Mouse (Mus musculus) forebrain, embryonic 13.5 days (tissue): ENCODE data around the gene Ints1. TPM values are rescaled to one million over a fixed set of nuclear protein-coding genes. Genes with fewer than 3 reads are reported as not detected.

ENCODE experiments used
- ATAC-seq: fragments of 200-750 bp; cut with Nextera tagmentation; 2 replicates; pipeline ENCODE4 v1.8.0; 2017
- H3K27ac ChIP-seq: fragments of 300-500 bp; sonication (generic); 2 replicates; pipeline ENCODE4 v1.5.1; 2015; ENCODE audit warnings: inconsistent platforms, mild to moderate bottlenecking, moderate library complexity
- H3K27me3 ChIP-seq: fragments of 300-500 bp; sonication (generic); 2 replicates; pipeline ENCODE4 v1.6.1; 2015; ENCODE audit warnings: mild to moderate bottlenecking, inconsistent platforms
- H3K36me3 ChIP-seq: fragments of 300-500 bp; sonication (generic); 2 replicates; pipeline ENCODE4 v1.6.1; 2015; ENCODE audit warnings: mild to moderate bottlenecking, inconsistent platforms; ENCODE audit not compliant: poor library complexity, severe bottlenecking
- H3K4me1 ChIP-seq: fragments of 300-500 bp; sonication (generic); 2 replicates; pipeline ENCODE4 v1.6.1; 2015; ENCODE audit warnings: inconsistent platforms
- H3K4me2 ChIP-seq: fragments of 300-500 bp; sonication (generic); 2 replicates; pipeline ENCODE4 v1.6.1; 2015; ENCODE audit warnings: inconsistent platforms, mild to moderate bottlenecking, moderate library complexity
- H3K4me3 ChIP-seq: fragments of 300-500 bp; sonication (generic); 2 replicates; pipeline ENCODE4 v1.5.1; 2015; ENCODE audit warnings: mild to moderate bottlenecking, inconsistent platforms
- H3K9ac ChIP-seq: fragments of 300-500 bp; sonication (generic); 2 replicates; pipeline ENCODE4 v1.6.1; 2015; ENCODE audit warnings: mild to moderate bottlenecking, inconsistent platforms
- H3K9me3 ChIP-seq: fragments of 300-500 bp; sonication (generic); replicated peaks from 2 replicates; pipeline ENCODE4 v1.6.1; 2016; ENCODE audit warnings: inconsistent platforms
- WGBS: fragments of 180-500 bp; shearing (Covaris S2); methylation state at CpG from one replicate; pipeline ENCODE4 v1.1.7; 2015; 5-methylcytosine and 5-hydroxymethylcytosine counted together
- polyA plus RNA-seq: library from polyadenylated mRNA; unstranded; fragments of >200 nt; fragmentation: Nextera tagmentation; extraction: Ambion mirVana; gene quantifications from 2 replicates; pipeline ENCODE4 v1.2.1, GENCODE M21; 2015

Gene Ints1
- polyA plus RNA-seq, 1 experiment from 2014 or later = 23.5 TPM

DNA sequence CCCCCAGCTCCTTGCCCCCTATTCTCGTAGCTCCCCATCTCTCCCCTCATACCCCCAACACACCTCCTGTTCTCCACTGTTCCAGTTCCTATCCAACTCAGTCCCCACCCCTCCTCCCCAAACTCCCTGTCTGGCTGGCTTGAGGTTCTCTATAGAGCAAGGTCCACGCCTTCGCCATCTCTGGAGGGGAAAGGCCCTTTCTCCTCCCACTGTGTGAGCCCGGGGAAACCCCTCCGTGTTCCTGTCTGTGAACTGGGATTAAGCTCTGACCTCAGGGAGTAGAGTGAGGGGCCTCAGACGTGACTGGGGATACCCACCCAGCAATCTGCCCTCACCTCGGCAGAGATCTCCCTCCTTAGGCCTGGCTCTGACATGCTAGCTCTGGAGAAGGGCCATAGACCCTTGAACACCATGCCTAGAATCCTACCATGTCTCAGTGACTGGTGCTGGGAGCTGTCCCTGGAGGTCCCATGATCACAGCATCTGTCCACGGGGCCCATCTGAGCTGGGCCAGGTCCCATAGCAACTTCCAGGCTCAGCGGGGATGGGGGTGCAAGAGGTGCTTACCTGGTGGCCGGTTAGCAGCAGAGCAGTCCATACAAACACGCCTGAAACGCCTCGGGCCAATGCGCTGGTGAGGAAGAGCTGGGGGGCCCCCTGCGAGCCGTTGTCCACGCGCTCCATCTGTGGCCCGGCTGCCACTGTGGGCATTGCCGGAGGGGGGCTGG is 37.1 kb upstream of the Ints1 start:
- no peaks in the 10 kb centered on the region for H3K36me3 ChIP-seq
- H3K9ac ChIP-seq = no peak overlapping the region
- no peak overlapping the region for H3K4me2 ChIP-seq
- no peak overlapping the region for H3K27ac ChIP-seq
- peaks cover 33% of the 10 kb centered on the region for H3K27me3 ChIP-seq
- H3K4me3 ChIP-seq = no peak overlapping the region
- no peak for ATAC-seq
- WGBS = 71% methylated on average over 20 of the region's 20 CpGs
- no peaks in the 10 kb centered on the region for H3K4me1 ChIP-seq
- peaks cover 3% of the 10 kb centered on the region; the same call in 1 of the 2 replicates for H3K9me3 ChIP-seq

DNA sequence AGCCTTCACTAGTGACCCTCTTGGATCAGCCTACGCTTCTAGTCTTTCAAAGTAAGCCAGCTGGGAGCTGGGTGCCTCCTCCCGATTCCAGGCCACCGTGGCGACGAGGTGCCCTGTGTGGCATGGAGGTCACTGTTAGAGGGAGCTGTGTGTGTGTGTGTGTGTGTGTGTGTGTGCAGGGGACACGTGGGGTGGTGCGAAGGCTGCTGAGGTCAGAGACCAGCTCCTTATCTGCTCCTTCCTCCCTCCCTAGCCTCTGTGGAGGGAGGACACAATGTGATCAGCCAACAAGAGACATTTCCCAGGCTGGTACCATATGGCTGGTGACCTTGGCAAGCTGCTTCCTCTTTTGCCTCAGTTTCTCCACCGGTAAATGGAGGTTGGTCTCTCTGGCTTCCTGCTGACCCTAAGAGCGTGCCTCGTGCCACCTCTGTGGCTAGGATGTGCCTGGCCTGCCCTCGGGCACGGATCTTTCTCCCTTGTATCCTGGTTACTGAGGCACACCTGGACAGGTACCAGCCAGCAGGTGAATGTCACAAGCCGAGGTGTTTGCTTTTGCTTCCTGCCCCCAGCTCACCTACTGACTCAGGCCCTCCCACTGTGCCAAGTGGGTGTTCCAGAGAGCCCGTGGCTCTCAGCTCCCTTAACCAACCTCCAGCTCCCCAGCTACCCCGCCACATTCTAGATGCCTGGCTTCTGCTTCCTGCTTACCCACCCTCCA is 36.4 kb upstream of the Ints1 start:
- H3K27me3 ChIP-seq = peaks cover 33% of the 10 kb centered on the region

DNA sequence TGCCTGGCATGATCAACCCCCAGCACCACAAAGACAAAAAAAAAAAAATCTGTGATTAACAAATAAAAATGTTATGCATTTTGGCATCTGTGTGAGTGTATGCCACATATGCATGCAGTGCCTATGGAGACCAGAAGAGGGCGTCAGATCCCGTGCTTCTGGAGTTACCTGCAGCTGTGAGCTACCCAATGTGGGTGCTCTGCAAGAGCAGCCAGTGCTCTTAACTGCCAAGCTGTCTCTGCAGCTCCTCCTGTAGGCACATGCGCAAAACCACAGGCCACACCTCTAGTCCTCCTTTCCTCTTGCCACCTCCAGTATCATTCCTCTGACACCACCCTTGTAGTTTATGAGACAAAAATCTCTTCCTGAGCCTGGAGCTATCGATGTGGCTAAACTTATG is 33.9 kb upstream of the Ints1 start:
- Histone ChIP-seq H3K27me3 (peaks cover 25% of the 10 kb centered on the region), H3K9me3 (peaks cover 3% of the 10 kb centered on the region; the same call in 1 of the 2 replicates), H3K36me3 (no peaks in the 10 kb centered on the region), H3K4me3 (no peak overlapping the region), H3K9ac (no peak overlapping the region), H3K27ac (no peak overlapping the region), H3K4me2 (no peak overlapping the region), H3K4me1 (no peaks in the 10 kb centered on the region)
- WGBS = 61% methylated on average over 4 of the region's 4 CpGs
- ATAC-seq = no peak

More for the DNA sequence above, 36.4 kb upstream of the Ints1 start:
- H3K27ac ChIP-seq = no peak overlapping the region
- peaks cover 3% of the 10 kb centered on the region; the same call in 1 of the 2 replicates for H3K9me3 ChIP-seq
- no peaks in the 10 kb centered on the region for H3K36me3 ChIP-seq
- no peaks in the 10 kb centered on the region for H3K4me1 ChIP-seq
- no peak overlapping the region for H3K4me2 ChIP-seq
- H3K4me3 ChIP-seq = no peak overlapping the region
- H3K9ac ChIP-seq = no peak overlapping the region
- 80% methylated on average over 15 of the region's 15 CpGs for WGBS
- no peak for ATAC-seq

DNA sequence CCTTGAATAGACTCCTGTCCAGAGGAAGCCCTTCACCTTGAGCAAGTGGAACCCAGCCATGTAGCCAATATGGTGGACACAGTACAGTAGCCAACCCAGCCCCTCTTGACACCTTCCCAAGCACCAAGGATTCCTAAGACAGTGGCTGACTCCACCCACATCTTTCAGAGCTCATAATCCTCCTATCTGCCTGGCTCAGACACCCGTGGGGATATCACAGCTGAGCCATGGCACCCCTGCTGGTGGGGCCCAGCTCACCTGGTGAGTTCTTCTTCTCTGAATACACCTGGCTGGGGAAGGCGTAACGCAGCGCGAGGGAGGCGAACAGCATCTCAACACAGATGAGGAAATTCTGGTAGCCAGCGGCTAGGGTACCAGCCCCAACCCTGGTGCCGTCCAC is 30.4 kb upstream of the Ints1 start:
- Histone ChIP-seq H3K9ac (no peak overlapping the region), H3K4me3 (no peak overlapping the region), H3K27ac (no peak overlapping the region), H3K36me3 (peaks cover 6% of the 10 kb centered on the region), H3K4me2 (no peak overlapping the region), H3K27me3 (no peaks in the 10 kb centered on the region), H3K9me3 (peaks cover 3% of the 10 kb centered on the region; the same call in 1 of the 2 replicates), H3K4me1 (peaks cover 16% of the 10 kb centered on the region)
- WGBS = 91% methylated on average over 8 of the region's 8 CpGs
- ATAC-seq = no peak

DNA sequence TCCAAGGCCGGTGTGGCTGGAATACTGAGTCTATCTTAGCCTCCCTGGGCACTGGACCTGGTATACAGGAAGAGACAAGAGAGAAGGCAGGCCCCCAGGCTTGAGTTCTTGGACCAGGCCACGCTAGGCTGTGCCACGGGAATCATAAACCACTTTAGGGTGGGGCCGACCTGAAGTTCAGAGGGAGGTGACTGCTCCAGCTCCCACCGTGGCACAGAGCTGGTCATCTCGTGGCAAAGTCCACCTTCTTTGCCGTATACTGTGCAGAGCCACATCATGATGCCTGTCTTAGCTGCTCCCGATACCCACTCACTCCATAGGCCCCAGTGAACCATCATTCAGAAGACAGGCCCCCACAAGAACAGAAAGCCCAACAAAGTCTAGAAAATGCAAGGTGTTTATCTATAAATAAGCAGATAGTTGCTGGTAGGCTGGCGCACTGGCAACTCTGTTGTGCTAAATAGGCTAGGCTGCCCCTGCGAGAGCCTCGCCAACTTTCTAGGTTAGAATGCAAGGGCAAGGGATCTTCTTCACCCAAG is 29.2 kb upstream of the Ints1 start:
- Histone ChIP-seq H3K4me2 (no peak overlapping the region), H3K27me3 (no peaks in the 10 kb centered on the region), H3K36me3 (peaks cover 19% of the 10 kb centered on the region), H3K9ac (no peak overlapping the region), H3K4me1 (peaks cover 16% of the 10 kb centered on the region), H3K9me3 (peaks cover 3% of the 10 kb centered on the region; the same call in 1 of the 2 replicates), H3K27ac (no peak overlapping the region), H3K4me3 (no peak overlapping the region)
- 92% methylated on average over 11 of the region's 11 CpGs for WGBS
- ATAC-seq = no peak

DNA sequence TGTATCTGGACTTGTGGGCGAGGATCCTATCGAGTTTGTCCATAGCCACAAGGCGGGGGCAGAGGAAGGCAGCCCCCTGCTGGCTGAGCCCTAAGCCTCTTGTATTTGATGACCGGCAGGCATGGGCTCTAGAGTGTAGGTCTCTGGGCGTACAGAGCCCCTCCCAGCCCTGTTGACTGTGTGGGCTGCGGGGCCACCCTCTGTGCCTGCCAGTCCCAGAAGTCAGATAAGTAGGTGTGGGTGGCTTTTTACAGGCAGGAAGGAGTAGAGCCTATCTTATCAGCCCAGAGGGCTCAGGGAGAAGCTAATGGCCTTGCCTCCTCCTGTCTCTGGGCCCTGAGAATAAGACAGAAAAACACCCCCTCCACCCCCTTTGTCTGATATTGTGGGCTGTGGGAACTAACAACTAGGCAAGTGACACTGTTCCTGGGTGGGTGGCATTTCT is 28.7 kb upstream of the Ints1 start:
- WGBS = 8% methylated on average over 6 of the region's 6 CpGs
- Histone ChIP-seq H3K4me1 (peaks cover 21% of the 10 kb centered on the region), H3K4me3 (no peak overlapping the region), H3K4me2 (peak overlapping the region; percentile 6), H3K9me3 (no peaks in the 10 kb centered on the region), H3K27ac (no peak overlapping the region), H3K9ac (no peak overlapping the region), H3K36me3 (peaks cover 21% of the 10 kb centered on the region), H3K27me3 (no peaks in the 10 kb centered on the region)
- ATAC-seq = peak; percentile 22; the same call in 1 of the 2 replicates

DNA sequence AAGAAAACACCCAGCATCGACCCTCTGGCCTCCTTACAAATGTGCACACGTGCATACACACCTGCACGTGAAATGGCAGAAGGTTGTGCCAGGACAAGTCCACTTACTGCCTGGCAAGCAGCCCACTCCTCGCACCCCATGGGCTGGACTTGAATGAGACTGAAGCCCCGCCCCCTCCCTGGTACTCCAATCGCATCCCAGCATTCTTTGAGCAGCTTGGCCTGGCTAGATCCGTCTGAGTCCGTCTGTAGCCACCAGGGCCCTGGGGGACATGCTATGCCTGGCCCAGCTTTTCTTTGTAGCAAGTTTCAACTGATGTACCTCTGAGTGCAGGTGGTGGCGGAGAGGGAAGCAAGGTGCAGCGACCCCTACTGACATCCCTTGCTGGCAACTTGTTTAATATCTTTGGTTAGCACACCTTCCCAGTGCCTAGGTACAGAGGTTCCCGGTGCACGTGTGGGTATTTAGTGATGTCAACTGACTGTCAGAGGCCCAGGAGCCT is 28.2 kb upstream of the Ints1 start:
- Histone ChIP-seq H3K27ac (no peak overlapping the region), H3K9me3 (no peaks in the 10 kb centered on the region), H3K27me3 (no peaks in the 10 kb centered on the region), H3K4me1 (peaks cover 26% of the 10 kb centered on the region), H3K9ac (no peak overlapping the region), H3K36me3 (peaks cover 21% of the 10 kb centered on the region), H3K4me2 (peak overlapping the region; percentile 6), H3K4me3 (no peak overlapping the region)
- peak; percentile 63; the same call in 1 of the 2 replicates for ATAC-seq
- WGBS = 7% methylated on average over 12 of the region's 12 CpGs

DNA sequence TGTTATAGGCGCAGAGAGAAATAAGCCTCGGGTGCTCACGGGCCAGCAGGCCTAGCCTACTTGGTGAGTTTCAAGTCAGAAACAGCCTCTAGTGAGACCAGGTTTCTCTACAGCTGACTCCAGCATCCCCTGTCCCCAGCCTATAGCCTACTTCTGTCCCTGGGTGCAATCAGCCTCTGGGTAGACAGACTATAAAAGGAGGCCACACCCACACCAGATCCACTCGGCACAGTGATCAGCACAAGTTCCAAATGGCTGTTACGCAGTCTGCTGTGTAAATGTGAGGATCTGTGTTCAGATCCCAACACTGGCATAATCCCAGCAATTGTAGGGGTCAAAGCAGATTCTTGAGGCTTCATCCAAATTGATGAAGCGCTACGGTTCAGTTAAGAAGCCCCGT is 27.7 kb upstream of the Ints1 start:
- Histone ChIP-seq H3K4me3 (no peak overlapping the region), H3K4me1 (peaks cover 31% of the 10 kb centered on the region), H3K27me3 (no peaks in the 10 kb centered on the region), H3K9ac (no peak overlapping the region), H3K4me2 (0 out of 2 replicates have a peak overlapping the region, but pooled peaks have one; percentile 6), H3K27ac (no peak overlapping the region), H3K36me3 (peaks cover 21% of the 10 kb centered on the region), H3K9me3 (no peaks in the 10 kb centered on the region)
- no peak for ATAC-seq
- 84% methylated on average over 8 of the region's 8 CpGs for WGBS

DNA sequence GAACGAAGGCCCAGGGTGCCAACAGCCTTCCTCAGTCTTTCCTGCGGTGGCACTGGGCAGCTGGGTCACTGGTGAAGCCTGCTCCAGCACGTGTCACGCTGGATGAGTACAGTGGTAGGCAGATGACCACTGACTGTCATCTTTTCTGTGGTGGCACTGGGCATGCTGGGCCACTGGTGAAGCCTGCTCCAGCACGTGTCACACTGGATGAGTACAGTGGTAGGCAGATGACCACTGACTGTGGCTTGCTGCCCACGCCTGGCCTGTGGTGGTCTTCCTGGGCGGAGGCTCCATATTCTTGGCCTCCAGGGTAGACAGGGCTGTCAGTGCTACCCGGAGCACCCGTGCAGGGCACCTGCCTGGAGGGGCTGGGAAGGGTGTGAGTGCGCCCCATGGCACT is 26.4 kb upstream of the Ints1 start:
- H3K4me3 ChIP-seq = no peak overlapping the region
- WGBS = 93% methylated on average over 10 of the region's 10 CpGs
- ATAC-seq = no peak
- no peaks in the 10 kb centered on the region for H3K27me3 ChIP-seq
- no peak overlapping the region for H3K9ac ChIP-seq
- H3K4me1 ChIP-seq = peaks cover 44% of the 10 kb centered on the region
- peaks cover 21% of the 10 kb centered on the region for H3K36me3 ChIP-seq
- no peaks in the 10 kb centered on the region for H3K9me3 ChIP-seq
- no peak overlapping the region for H3K4me2 ChIP-seq
- no peak overlapping the region for H3K27ac ChIP-seq

DNA sequence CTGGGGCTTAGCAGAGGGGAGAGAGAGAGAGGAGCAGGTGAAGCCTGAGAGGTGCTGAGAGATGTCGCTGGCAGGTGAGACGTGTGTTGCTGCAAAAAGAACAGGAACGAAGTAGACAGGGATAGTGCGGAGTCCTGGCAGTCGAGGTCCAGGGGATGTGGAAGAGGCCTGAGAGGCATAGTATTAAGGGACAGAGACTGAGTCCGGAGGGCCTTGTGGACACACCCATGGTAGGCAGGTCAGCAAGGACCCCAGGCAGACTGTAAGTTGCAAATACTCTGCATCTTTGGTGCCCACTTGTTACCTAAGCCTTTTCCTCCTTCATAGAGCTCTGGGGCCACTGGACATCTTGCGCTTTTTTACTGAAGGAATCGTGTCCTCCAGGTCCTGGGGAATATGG is 25.8 kb upstream of the Ints1 start:
- 94% methylated on average over 8 of the region's 8 CpGs for WGBS
- Histone ChIP-seq H3K4me1 (peaks cover 50% of the 10 kb centered on the region), H3K27me3 (no peaks in the 10 kb centered on the region), H3K36me3 (peaks cover 21% of the 10 kb centered on the region), H3K9ac (no peak overlapping the region), H3K4me2 (no peak overlapping the region), H3K27ac (no peak overlapping the region), H3K4me3 (no peak overlapping the region), H3K9me3 (no peaks in the 10 kb centered on the region)
- no peak for ATAC-seq

DNA sequence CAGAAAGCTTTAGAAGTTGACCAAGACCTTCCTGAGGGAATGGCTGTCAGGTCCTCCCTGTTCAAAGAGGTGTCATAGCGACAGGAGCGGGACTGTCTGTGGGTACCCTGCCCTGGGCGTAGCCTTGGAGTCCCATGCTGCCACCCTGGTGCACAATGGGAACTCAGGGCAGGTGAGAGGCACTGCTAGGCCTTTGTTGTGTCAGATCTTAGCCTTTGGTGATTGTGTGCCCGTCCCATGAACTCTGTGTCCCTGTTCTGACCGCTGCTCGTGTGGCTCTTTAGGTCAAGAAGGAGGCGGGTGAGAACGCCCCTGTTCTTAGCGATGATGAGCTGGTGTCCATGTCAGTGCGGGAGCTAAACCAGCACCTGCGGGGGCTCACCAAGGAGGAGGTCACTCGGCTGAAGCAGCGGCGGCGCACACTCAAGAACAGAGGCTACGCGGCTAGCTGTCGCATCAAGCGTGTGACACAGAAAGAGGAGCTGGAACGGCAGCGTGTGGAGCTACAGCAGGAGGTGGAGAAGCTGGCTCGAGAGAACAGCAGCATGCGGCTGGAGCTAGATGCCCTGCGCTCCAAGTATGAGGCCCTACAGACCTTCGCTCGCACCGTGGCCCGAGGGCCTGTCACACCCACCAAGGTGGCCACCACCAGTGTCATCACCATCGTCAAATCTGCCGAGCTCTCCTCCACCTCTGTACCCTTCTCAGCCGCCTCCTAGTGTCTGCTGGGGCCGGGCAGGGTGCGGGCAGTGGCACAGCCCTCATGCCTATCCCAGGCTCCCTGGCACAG is 24.5 kb upstream of the Ints1 start:
- H3K9me3 ChIP-seq = no peaks in the 10 kb centered on the region
- ATAC-seq = no peak
- H3K4me3 ChIP-seq = no peak overlapping the region
- 93% methylated on average over 33 of the region's 33 CpGs for WGBS
- peaks cover 21% of the 10 kb centered on the region for H3K36me3 ChIP-seq
- H3K4me1 ChIP-seq = peaks cover 60% of the 10 kb centered on the region
- no peak overlapping the region for H3K4me2 ChIP-seq
- no peak overlapping the region for H3K9ac ChIP-seq
- no peaks in the 10 kb centered on the region for H3K27me3 ChIP-seq
- H3K27ac ChIP-seq = no peak overlapping the region
